20 mouse cellular contexts compared by ENCODE assay signal in genomic region chr4:86686009-86686366, GRCm38 (mm10). TPM values are rescaled to one million over a fixed set of nuclear protein-coding genes. Genes with fewer than 3 reads are reported as not detected.
DNase-seq lines count a peak whose midpoint lies in the region; ATAC-seq and TF ChIP-seq lines count a peak whose summit lies in the region.
"Had no signal": no experiment of that assay in that cellular context is flagged by ENCODE, and none has a peak within 500 bp of the region (broad histone marks: within the 10 kb centered on the region; RNA-seq: fewer than 3 reads in every experiment).

No protein-coding gene starts in this region.

- H3K4me3 ChIP-seq in hindbrain, postnatal 0 days (ENCODE audit: low read length) = no peak overlapping the region
- H3K4me3 ChIP-seq in hindbrain, embryonic 14.5 days (replicated peaks; ENCODE audit: low read length) = no peak overlapping the region
- H3K4me3 ChIP-seq in intestine, embryonic 16.5 days (ENCODE audit: low read length) = no peak overlapping the region
- H3K4me3 ChIP-seq in forebrain, embryonic 11.5 days (ENCODE audit: low read depth, low read length) = no peak overlapping the region
- H3K4me3 ChIP-seq: heart, embryonic 15.5 days; hindbrain, embryonic 12.5 days; midbrain, embryonic 12.5 days had no signal

- H3K4me2 ChIP-seq in hindbrain, postnatal 0 days (ENCODE audit: low read depth, low read length) = no peak overlapping the region
- H3K4me2 ChIP-seq in hindbrain, embryonic 14.5 days (replicated peaks) = no peak overlapping the region
- no peak overlapping the region for H3K4me2 ChIP-seq in intestine, embryonic 16.5 days (ENCODE audit: low read depth, low read length)
- H3K4me2 ChIP-seq in forebrain, embryonic 11.5 days (ENCODE audit: low read depth, low read length, severe bottlenecking) = no peak overlapping the region
- H3K4me2 ChIP-seq: heart, embryonic 15.5 days; hindbrain, embryonic 12.5 days; midbrain, embryonic 12.5 days had no signal

- no peak for TF ChIP-seq CTCF in hindbrain, postnatal 0 days (IDR thresholded peaks at IDR 0.05; ENCODE audit: low read depth)

- ATAC-seq in hindbrain, postnatal 0 days = no peak
- no peak for ATAC-seq in hindbrain, embryonic 14.5 days (ENCODE audit: low FRiP score)
- ATAC-seq in intestine, embryonic 16.5 days = peak; percentile 18; the same call in 1 of the 2 replicates
- ATAC-seq in forebrain, embryonic 11.5 days (replicated peaks; ENCODE audit: low FRiP score) = no peak
- ATAC-seq: activated CD4-positive, CD25-positive, alpha-beta regulatory T cell, adult 4 months; forebrain, embryonic 14.5 days had no signal

- no peak for DNase-seq in hindbrain, postnatal 0 days (ENCODE audit: low spot score)
- no peak for DNase-seq in hindbrain, embryonic 14.5 days (ENCODE audit: low spot score)
- DNase-seq in lung, postnatal 10 days = peak; percentile 49
- no peak for DNase-seq in lung, adult 18-20 months
- peak; percentile 14 for DNase-seq in yolk sac, embryonic 10.5 days (ENCODE audit: low spot score)
- DNase-seq in gastrocnemius, postnatal 36 days = no peak
- DNase-seq in forebrain, embryonic 11.5 days (ENCODE audit: low spot score) = no peak
- DNase-seq: cerebellum, adult 9-10 months; kidney, adult 18-20 months; kidney, postnatal 36 days; right cerebral cortex, postnatal 25 days; thymus, adult 18-20 months had no signal

- H3K9me3 ChIP-seq in hindbrain, postnatal 0 days (ENCODE audit: low read length) = no peaks in the 10 kb centered on the region
- no peaks in the 10 kb centered on the region for H3K9me3 ChIP-seq in hindbrain, embryonic 14.5 days (ENCODE audit: control insufficient read depth, low read length)
- no peaks in the 10 kb centered on the region for H3K9me3 ChIP-seq in intestine, embryonic 16.5 days (ENCODE audit: control insufficient read depth, low read length)
- no peaks in the 10 kb centered on the region for H3K9me3 ChIP-seq in forebrain, embryonic 11.5 days (ENCODE audit: control insufficient read depth, low read length)
- H3K9me3 ChIP-seq: heart, embryonic 15.5 days; hindbrain, embryonic 12.5 days; midbrain, embryonic 12.5 days had no signal

- H3K36me3 ChIP-seq in hindbrain, postnatal 0 days (ENCODE audit: insufficient read depth, low read length) = no peaks in the 10 kb centered on the region
- H3K36me3 ChIP-seq in hindbrain, embryonic 14.5 days (replicated peaks; ENCODE audit: control insufficient read depth, insufficient read depth) = no peaks in the 10 kb centered on the region
- no peaks in the 10 kb centered on the region for H3K36me3 ChIP-seq in intestine, embryonic 16.5 days (ENCODE audit: control insufficient read depth, insufficient read depth, low read length)
- H3K36me3 ChIP-seq in forebrain, embryonic 11.5 days (ENCODE audit: control insufficient read depth, insufficient read depth, low read length) = no peaks in the 10 kb centered on the region
- H3K36me3 ChIP-seq: heart, embryonic 15.5 days; hindbrain, embryonic 12.5 days; midbrain, embryonic 12.5 days had no signal

- no peaks in the 10 kb centered on the region for H3K27me3 ChIP-seq in hindbrain, postnatal 0 days (ENCODE audit: insufficient read depth, low read length)
- H3K27me3 ChIP-seq in hindbrain, embryonic 14.5 days (ENCODE audit: control insufficient read depth, insufficient read depth, low read length) = no peaks in the 10 kb centered on the region
- no peaks in the 10 kb centered on the region for H3K27me3 ChIP-seq in intestine, embryonic 16.5 days (replicated peaks; ENCODE audit: control insufficient read depth, insufficient read depth, low read length)
- H3K27me3 ChIP-seq in forebrain, embryonic 11.5 days (ENCODE audit: control insufficient read depth, insufficient read depth, low read length) = no peaks in the 10 kb centered on the region
- H3K27me3 ChIP-seq: CH12.LX; heart, embryonic 15.5 days; hindbrain, embryonic 12.5 days had no signal

- 0 out of 2 replicates have a peak overlapping the region, but pooled peaks have one; percentile 2 for H3K27ac ChIP-seq in hindbrain, postnatal 0 days
- no peak overlapping the region for H3K27ac ChIP-seq in hindbrain, embryonic 14.5 days
- no peak overlapping the region for H3K27ac ChIP-seq in intestine, embryonic 16.5 days (ENCODE audit: low read length)
- no peak overlapping the region for H3K27ac ChIP-seq in forebrain, embryonic 11.5 days (ENCODE audit: low read depth, low read length)
- H3K27ac ChIP-seq: heart, embryonic 15.5 days; hindbrain, embryonic 12.5 days; liver, embryonic 14.5 days; midbrain, embryonic 12.5 days had no signal

- intact Hi-C loops in gastrocnemius, postnatal 36 days (cut with DNase I) = no loop called here

- no peak overlapping the region for H3K9ac ChIP-seq in hindbrain, postnatal 0 days (replicated peaks; ENCODE audit: low read length)
- H3K9ac ChIP-seq in hindbrain, embryonic 14.5 days = no peak overlapping the region
- no peak overlapping the region for H3K9ac ChIP-seq in intestine, embryonic 16.5 days (ENCODE audit: low read depth, low read length)
- no peak overlapping the region for H3K9ac ChIP-seq in forebrain, embryonic 11.5 days (ENCODE audit: low read length)
- H3K9ac ChIP-seq: heart, embryonic 15.5 days; hindbrain, embryonic 12.5 days; liver, embryonic 14.5 days; midbrain, embryonic 12.5 days had no signal

- 71% methylated on average over 2 of the region's 2 CpGs for WGBS in hindbrain, postnatal 0 days
- 69% methylated on average over 2 of the region's 2 CpGs for WGBS in hindbrain, embryonic 14.5 days
- 30% methylated on average over 2 of the region's 2 CpGs for WGBS in intestine, embryonic 16.5 days
- WGBS in forebrain, embryonic 11.5 days = 86% methylated on average over 2 of the region's 2 CpGs

- no peaks in the 10 kb centered on the region for H3K4me1 ChIP-seq in hindbrain, postnatal 0 days (ENCODE audit: insufficient read depth, low read length)
- H3K4me1 ChIP-seq in hindbrain, embryonic 14.5 days (replicated peaks; ENCODE audit: control insufficient read depth, insufficient read depth, low read length) = no peaks in the 10 kb centered on the region
- peaks cover 25% of the 10 kb centered on the region for H3K4me1 ChIP-seq in intestine, embryonic 16.5 days (ENCODE audit: control insufficient read depth, insufficient read depth, low read length)
- H3K4me1 ChIP-seq in forebrain, embryonic 11.5 days (replicated peaks; ENCODE audit: control insufficient read depth, insufficient read depth, low read length) = no peaks in the 10 kb centered on the region
- H3K4me1 ChIP-seq: hindbrain, embryonic 12.5 days; midbrain, embryonic 12.5 days had no signal

RNA-seq across cellular contexts. Expression of gene Plin2, which starts 16.1 kb away (rescaled TPM):
- total RNA-seq in hindbrain, postnatal 0 days (2014; rRNA removed) = 42.7 and 48.8 TPM in 2 replicates
- polyA plus RNA-seq in hindbrain, postnatal 0 days (2015; fragmentation: Nextera tagmentation; extraction: Ambion mirVana) = 37.3 and 38.6 TPM in 2 replicates
- 49.1 and 50.9 TPM in 2 replicates for polyA plus RNA-seq in hindbrain, embryonic 14.5 days (2014; fragmentation: Nextera tagmentation; extraction: Ambion mirVana)
- polyA plus RNA-seq in intestine, embryonic 16.5 days (2015; fragmentation: Nextera tagmentation; extraction: Ambion mirVana) = 248 and 316 TPM in 2 replicates
- 10 to 100 TPM; 51.7 to 54.1 TPM for total RNA-seq in gastrocnemius, postnatal 36 days (2021)
- polyA plus RNA-seq in forebrain, embryonic 11.5 days (2014; fragmentation: Nextera tagmentation; extraction: Ambion mirVana) = 60.5 and 66.9 TPM in 2 replicates

Comparison
In these comparisons a context has a peak if more than half of its experiments do, and no peak if none do; other contexts are left out.
1. DNase-seq: peak in lung, postnatal 10 days (single experiment) and yolk sac, embryonic 10.5 days (single experiment); none in hindbrain, postnatal 0 days (single experiment), hindbrain, embryonic 14.5 days (single experiment), lung, adult 18-20 months (0 of 2), gastrocnemius, postnatal 36 days (0 of 2) and forebrain, embryonic 11.5 days (single experiment).